Mouse (Mus musculus): ENCODE measurements at regions not wholly inside any gene's neighbourhood (a gene's known extent, or its start where the extent isn't known, plus 50 kb on each side); places are given as distances from the start of the nearest gene placed in this dataset.
"Not testable (repeated sequence)": the region's sequence is repeated elsewhere in the genome, so short reads cannot be mapped to it uniquely, and the experiment has no call there.

DNA sequence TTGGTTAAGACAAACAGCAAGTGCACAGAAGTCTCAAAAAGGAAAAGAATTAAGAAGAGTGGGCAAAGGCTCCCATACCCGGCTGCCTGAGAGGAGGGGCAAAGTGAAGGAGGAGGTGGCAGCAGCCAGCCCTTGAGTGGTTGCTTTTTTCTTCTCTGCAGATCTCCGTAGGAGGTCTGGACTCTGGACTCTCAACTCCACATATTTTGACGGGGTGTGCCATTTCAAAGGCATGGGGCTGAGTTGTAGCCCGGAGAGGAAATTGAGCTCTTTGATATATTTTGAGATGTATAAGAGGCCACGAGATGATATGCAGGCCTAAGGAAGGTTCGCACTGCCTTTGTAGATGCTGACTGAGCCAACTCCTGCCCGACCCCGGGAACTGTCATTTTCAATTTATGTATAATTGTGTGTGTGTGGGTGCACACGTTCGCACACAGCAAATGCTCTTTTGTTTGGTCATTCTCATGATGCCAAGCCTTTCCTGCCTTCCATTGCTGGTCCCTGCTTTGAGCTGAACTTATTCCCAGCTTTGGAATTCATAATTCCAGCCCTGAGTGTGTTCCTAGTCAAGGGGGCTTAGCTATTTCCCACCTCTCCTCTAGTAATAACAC, 56.4 kb downstream of the Cxcr4 start:
- DNase-seq (ENCODE audit: low read depth, low spot score), result no peak

- DNase-seq (ENCODE audit: low read depth, low spot score), result no peak
Measured at GRCm38 (mm10) chr1:128532632-128533031, 59.5 kb downstream of the Cxcr4 start.

- no peak for DNase-seq (ENCODE audit: low read depth, low spot score)
Measured at GRCm38 (mm10) chr1:128529808-128530545, 62.1 kb downstream of the Cxcr4 start.

DNA sequence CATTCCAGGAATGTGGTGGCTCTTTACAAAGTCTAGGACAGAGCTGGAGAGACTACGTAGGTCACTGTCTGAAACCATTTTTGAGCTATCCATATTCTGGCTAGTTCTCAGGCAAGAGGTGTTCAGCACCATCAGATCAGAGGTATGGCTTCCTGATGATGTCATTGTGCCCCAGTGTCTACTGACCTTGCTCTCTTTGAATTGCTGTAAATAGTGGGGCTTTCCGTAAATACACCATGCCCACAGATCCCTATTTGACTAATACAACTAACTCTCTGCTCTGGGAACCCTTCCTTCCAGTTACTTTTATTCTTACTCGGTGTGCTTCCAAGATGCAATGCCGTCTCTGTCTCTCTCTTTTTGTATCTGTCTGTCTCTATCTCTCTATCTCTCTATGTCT, 72.9 kb downstream of the Cxcr4 start:
- no peak for DNase-seq (ENCODE audit: low read depth, low spot score)

DNA sequence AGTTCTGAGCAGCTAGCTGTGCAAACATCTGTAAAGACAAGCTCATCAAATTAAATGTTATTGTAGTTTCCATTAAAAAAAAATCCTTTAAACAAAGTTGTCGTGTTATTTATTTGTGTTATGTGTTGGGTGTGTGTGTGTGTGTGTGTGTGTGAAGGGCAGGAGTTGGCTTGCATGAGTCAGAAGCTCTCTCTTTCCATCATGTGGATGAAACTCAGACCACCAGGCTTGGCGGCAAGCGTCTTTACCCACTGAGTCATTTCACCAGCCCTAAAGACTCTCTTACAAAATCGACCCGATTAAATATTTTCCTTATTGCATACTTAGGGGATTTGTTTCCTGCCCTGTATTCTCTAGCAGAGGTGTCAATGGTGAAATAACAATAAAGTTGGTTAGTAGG, 73.6 kb downstream of the Cxcr4 start:
- no peak for DNase-seq (ENCODE audit: low read depth, low spot score)

- no peak for DNase-seq (ENCODE audit: low read depth, low spot score)
Measured at GRCm38 (mm10) chr1:128517351-128517750, 74.7 kb downstream of the Cxcr4 start.

- DNase-seq (ENCODE audit: low read depth, low spot score), result no peak
Measured at GRCm38 (mm10) chr1:128514327-128514726, 77.8 kb downstream of the Cxcr4 start.

DNA sequence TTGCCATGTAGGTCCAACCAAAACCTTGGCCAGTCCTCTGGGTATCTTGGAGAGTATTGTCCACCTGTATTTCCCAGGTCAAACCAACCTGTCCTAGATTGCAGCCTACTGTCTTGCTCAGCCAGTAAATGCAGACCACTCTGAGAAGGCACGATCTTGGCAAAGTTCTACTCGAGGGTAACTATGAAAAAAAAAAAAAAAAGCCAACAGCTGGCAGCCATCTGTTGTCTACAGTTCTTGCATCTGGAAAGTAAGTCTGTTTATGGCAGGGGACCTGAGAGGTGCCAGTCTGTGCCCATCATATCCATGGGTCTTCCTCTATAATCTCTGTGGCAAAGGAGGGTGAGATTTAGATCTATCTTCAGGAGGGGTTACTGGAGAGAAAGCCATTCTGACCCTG, 78.2 kb downstream of the Cxcr4 start:
- DNase-seq (ENCODE audit: low read depth, low spot score), result no peak

GRCm38 (mm10) chr1:128513153-128513552, 78.9 kb downstream of the Cxcr4 start:
- DNase-seq (ENCODE audit: low read depth, low spot score), result no peak

GRCm38 (mm10) chr1:128508816-128509461, 83.2 kb downstream of the Cxcr4 start:
- DNase-seq (ENCODE audit: low read depth, low spot score), result no peak

GRCm38 (mm10) chr1:128506551-128507313, 85.4 kb downstream of the Cxcr4 start:
- DNase-seq (ENCODE audit: low read depth, low spot score), result no peak

DNA sequence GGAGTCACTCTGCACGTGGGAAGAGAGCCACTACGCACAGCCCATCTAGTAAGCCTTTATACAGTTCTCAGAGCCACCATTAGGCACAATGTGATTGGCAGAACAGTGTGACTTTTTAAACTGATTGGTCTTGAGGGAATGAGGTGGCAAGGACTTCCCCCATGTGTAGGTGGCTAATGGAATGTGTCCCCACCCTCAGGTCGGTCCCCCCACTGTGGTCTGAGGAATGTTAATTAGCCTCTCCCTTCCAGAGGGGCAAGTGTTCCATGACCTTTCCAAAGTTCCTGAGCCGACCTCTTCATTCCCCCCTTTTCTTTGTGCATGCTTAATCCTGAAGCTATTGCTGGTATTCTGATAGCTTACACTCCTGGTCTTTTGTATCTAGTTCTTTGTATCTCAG, 87.2 kb upstream of the Dars start:
- no peak for DNase-seq (ENCODE audit: low read depth, low spot score)

GRCm38 (mm10) chr1:128498042-128498772, 81.0 kb upstream of the Dars start:
- no peak for DNase-seq (ENCODE audit: low read depth, low spot score)

- DNase-seq (ENCODE audit: low read depth, low spot score), result no peak
Measured at GRCm38 (mm10) chr1:128492251-128492650, 75.1 kb upstream of the Dars start.

GRCm38 (mm10) chr1:128487181-128487580, 70.0 kb upstream of the Dars start:
- DNase-seq (ENCODE audit: low read depth, low spot score), result not testable (repeated sequence)

- DNase-seq (ENCODE audit: low read depth, low spot score), result no peak
Measured at GRCm38 (mm10) chr1:128478376-128478775, 61.2 kb upstream of the Dars start.

- no peak for DNase-seq (ENCODE audit: low read depth, low spot score)
Measured at GRCm38 (mm10) chr1:128477653-128478052, 60.5 kb upstream of the Dars start.

DNA sequence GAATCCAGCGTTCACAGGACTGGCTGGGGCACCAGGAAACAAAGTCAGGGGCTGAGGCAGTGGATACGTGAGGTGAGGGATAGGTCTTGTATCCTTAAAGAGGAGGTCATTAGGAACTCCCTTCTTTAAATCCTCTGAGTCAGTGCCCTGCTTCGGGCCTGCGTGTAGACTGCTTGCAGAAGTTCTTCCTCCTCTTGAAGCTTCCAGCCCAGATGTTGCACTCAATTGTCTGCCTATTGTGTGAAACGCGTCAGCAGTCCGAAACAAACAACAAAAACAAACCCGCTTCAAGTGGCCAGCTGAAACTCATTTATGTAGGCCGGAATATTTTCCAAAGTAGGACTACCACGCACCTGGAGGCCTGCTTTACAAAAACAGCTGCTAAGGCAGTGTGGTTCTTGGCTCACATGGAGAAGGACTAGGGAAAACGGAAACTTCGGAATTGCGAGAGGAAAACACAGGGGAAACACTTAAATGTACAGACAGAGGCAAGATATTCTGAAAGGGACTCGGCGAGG, 55.6 kb upstream of the Dars start:
- peak; percentile 10 for DNase-seq (ENCODE audit: low read depth, low spot score)

DNA sequence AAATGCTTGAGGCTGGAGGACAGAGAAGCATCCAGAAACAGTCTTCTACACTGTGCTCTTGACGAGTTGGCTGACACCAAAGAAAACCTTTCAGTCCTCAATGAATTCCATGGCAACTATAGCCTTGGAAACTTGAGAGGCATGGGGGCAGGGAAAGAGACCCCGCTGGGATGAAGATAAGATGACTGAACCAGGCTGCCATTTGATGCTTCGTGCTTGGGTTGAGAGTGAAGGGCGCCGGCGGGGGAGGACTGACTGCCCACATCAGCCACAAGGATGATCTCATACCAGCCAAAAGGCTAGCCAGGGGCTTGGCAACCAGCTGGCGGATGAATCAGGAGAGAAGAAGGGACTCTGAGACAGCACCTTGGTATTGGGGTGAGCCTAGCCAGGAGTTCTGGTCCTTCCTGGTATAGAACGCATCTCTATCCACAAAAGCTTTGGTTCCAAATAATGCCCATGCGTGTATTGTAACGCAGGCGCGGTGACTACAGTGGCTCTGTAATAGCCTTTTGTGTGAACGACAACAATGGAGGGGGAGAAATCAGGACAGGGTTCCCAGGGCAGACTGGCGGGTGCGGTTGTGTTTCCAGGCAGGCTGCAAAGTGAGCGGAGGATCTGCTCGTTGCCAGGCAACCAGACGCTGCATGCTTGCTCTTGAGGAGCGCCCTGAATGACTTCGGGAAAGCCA, 55.0 kb upstream of the Dars start:
- peak; percentile 62 for DNase-seq (ENCODE audit: low read depth, low spot score)

DNA sequence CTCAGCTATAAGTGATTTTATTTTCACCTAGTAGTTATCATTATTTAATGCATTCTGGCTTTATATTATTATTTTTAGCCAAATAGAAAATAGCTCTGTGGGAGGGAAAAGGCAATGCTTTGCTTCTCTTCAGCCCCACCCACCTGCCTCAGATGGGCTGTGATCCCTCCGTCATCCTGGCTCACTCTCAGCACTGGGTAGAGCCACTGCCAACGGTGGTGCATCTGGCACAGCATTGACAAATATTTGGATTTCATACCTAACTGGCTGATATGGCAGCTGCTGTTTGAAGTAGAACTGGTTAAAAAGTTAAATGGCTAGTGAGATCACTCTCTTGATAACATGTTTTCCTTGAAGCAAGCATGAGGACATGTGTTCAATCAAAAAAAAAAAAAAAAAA, 53.6 kb upstream of the Dars start:
- DNase-seq (ENCODE audit: low read depth, low spot score), result no peak

DNA sequence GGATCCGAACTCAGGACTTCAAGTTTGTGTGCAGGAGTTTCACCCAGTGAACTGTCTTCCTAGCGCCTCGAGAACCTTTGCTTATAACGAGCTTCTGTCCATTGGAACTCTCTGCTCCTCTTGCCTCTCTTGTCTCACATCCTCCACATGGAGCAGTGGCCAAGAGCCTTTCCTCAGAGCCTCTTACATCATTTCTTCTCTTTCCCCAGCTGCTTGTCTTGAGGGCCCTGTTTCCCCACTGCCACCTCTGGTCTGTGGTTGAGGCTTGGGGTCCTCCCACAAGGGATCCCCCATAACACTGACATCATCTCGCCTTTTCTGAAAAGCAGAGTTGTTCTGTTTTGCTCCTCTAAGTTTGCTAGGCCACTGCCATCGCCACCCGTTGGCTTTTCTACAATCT, 51.9 kb upstream of the Dars start:
- no peak for DNase-seq (ENCODE audit: low read depth, low spot score)

All from telencephalon, adult 2 months (tissue).